Mouse (Mus musculus): ENCODE measurements around the gene Gcdh. TPM values are rescaled to one million over a fixed set of nuclear protein-coding genes. Genes with fewer than 3 reads are reported as not detected.
"Not testable (repeated sequence)": the region's sequence is repeated elsewhere in the genome, so short reads cannot be mapped to it uniquely, and the experiment has no call there.

Gene Gcdh
- polyA plus RNA-seq, 1 experiment from 2014 or later, result 31.1 TPM

- peak; percentile 18; the same call in 1 of the 2 replicates for ATAC-seq (ENCODE audit: low FRiP score)
- Histone ChIP-seq H3K4me3 (replicated peaks) (peak overlapping the region; percentile 50), H3K9ac (peak overlapping the region; percentile 62), H3K36me3 (replicated peaks) (peaks cover 34% of the 10 kb centered on the region), H3K9me3 (no peaks in the 10 kb centered on the region), H3K4me1 (peaks cover 25% of the 10 kb centered on the region), H3K27me3 (peaks cover 63% of the 10 kb centered on the region), H3K4me2 (peak overlapping the region; percentile 78), H3K27ac (no peak overlapping the region)
- 49% methylated on average over 20 of the region's 20 CpGs for WGBS
Observed at GRCm38 (mm10) chr8:84909162-84909767, 15.5 kb upstream of the Gcdh start.

GRCm38 (mm10) chr8:84908421-84909161 lies 14.9 kb upstream of the Gcdh start, which contains the start of gene Dnase2a:
Gene Dnase2a, plus strand, starts transcription at chr8:84908560.
- Histone ChIP-seq H3K4me1 (peaks cover 26% of the 10 kb centered on the region), H3K9me3 (no peaks in the 10 kb centered on the region), H3K4me3 (replicated peaks) (peak within 1 kb of the TSS; percentile 50), H3K27me3 (peaks cover 58% of the 10 kb centered on the region), H3K9ac (peak within 1 kb of the TSS; percentile 62), H3K36me3 (replicated peaks) (peaks cover 29% of the 10 kb centered on the region), H3K4me2 (peak within 1 kb of the TSS; percentile 78), H3K27ac (0 out of 2 replicates have a peak within 1 kb of the TSS, but pooled peaks have one; percentile 19)
- ATAC-seq (ENCODE audit: low FRiP score), result peak; percentile 89
- under 1% methylated on average over 45 of the region's 45 CpGs for WGBS

GRCm38 (mm10) chr8:84907979-84908378 lies 14.3 kb upstream of the Gcdh start:
- whole genome bisulfite sequencing, result 37% methylated on average over 7 of the region's 7 CpGs
- H3K27me3 ChIP-seq, result peaks cover 52% of the 10 kb centered on the region
- peak overlapping the region; percentile 78 for H3K4me2 ChIP-seq
- not testable (repeated sequence) for H3K9ac ChIP-seq, H3K9me3 ChIP-seq, H3K27ac ChIP-seq
- H3K36me3 ChIP-seq (replicated peaks), result peaks cover 29% of the 10 kb centered on the region
- H3K4me1 ChIP-seq, result peaks cover 24% of the 10 kb centered on the region
- peak overlapping the region; percentile 50 for H3K4me3 ChIP-seq (replicated peaks)
- 0 out of 2 replicates have a peak, but pooled peaks have one; percentile 2 for ATAC-seq (ENCODE audit: low FRiP score)

GRCm38 (mm10) chr8:84907493-84907892 lies 13.8 kb upstream of the Gcdh start:
- Histone ChIP-seq H3K36me3 (replicated peaks) (peaks cover 25% of the 10 kb centered on the region), H3K27ac (no peak overlapping the region), H3K9me3 (no peaks in the 10 kb centered on the region), H3K9ac (no peak overlapping the region), H3K4me2 (no peak overlapping the region), H3K4me3 (replicated peaks) (no peak overlapping the region), H3K4me1 (peaks cover 24% of the 10 kb centered on the region), H3K27me3 (peaks cover 48% of the 10 kb centered on the region)
- ATAC-seq (ENCODE audit: low FRiP score), result no peak
- 78% methylated on average over 8 of the region's 8 CpGs for WGBS

DNA sequence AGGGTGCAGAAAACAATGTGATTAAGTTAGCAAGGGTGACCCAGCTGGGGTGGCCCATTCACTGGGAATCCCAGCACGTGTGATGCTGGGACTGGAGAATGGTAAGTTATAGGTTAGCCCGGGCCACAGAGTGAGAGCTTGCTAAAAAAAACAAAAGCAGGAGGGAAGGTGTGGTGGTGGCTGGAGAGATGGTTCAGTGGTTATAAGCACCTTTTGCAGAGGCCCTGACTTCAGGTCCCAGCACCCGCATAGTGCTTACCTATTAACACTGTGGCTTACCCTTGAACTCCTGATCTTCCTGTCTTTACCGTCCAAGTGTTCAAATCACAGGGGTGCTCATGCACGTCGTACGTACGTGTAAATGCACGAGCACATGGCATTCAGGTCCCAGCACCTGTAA lies 13.3 kb upstream of the Gcdh start:
- 90% methylated on average over 9 of the region's 9 CpGs for WGBS
- ATAC-seq (ENCODE audit: low FRiP score), result no peak
- Histone ChIP-seq H3K27ac (no peak overlapping the region), H3K36me3 (replicated peaks) (peaks cover 20% of the 10 kb centered on the region; the same call in 1 of the 2 replicates), H3K4me2 (no peak overlapping the region), H3K27me3 (peaks cover 48% of the 10 kb centered on the region), H3K9ac (no peak overlapping the region), H3K4me1 (peaks cover 25% of the 10 kb centered on the region), H3K9me3 (no peaks in the 10 kb centered on the region), H3K4me3 (replicated peaks) (no peak overlapping the region)

DNA sequence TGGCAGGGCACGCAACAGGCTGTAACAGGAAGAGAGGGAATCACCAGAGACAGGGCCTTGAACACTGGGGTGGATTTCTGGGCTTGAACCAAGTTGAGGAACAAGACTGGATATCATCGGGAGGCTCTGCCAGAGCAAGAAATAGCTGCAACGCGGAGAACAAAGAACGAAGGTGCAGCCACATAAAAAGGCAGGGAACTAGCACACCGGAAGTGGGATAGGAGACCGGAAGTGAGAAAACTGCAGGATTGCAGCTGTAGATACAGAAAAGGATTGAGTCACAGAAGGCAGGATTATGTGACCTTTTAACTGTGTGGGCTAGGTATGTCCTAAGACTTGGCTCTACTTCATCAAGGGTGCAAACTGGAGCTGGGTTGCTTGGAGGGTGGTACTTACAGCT lies 10.6 kb upstream of the Gcdh start:
- Histone ChIP-seq H3K4me3 (replicated peaks) (no peak overlapping the region), H3K4me1 (peaks cover 24% of the 10 kb centered on the region), H3K4me2 (no peak overlapping the region), H3K36me3 (replicated peaks) (no peaks in the 10 kb centered on the region), H3K27me3 (peaks cover 24% of the 10 kb centered on the region), H3K9ac (no peak overlapping the region), H3K9me3 (no peaks in the 10 kb centered on the region), H3K27ac (no peak overlapping the region)
- 89% methylated on average over 7 of the region's 7 CpGs for WGBS
- no peak for ATAC-seq (ENCODE audit: low FRiP score)

- 0 out of 2 replicates have a peak overlapping the region, but pooled peaks have one; percentile 33 for H3K27ac ChIP-seq
- ATAC-seq (ENCODE audit: low FRiP score), result peak; percentile 90
- H3K36me3 ChIP-seq (replicated peaks), result no peaks in the 10 kb centered on the region
- H3K9ac ChIP-seq, result peak overlapping the region; percentile 60
- H3K4me1 ChIP-seq, result peaks cover 16% of the 10 kb centered on the region
- WGBS, result under 1% methylated on average over 68 of the region's 68 CpGs
- H3K4me3 ChIP-seq (replicated peaks), result peak overlapping the region; percentile 53
- no peaks in the 10 kb centered on the region for H3K9me3 ChIP-seq
- H3K4me2 ChIP-seq, result peak overlapping the region; percentile 82
- H3K27me3 ChIP-seq, result peaks cover 18% of the 10 kb centered on the region
Observed at GRCm38 (mm10) chr8:84902920-84903661, 9.4 kb upstream of the Gcdh start.

DNA sequence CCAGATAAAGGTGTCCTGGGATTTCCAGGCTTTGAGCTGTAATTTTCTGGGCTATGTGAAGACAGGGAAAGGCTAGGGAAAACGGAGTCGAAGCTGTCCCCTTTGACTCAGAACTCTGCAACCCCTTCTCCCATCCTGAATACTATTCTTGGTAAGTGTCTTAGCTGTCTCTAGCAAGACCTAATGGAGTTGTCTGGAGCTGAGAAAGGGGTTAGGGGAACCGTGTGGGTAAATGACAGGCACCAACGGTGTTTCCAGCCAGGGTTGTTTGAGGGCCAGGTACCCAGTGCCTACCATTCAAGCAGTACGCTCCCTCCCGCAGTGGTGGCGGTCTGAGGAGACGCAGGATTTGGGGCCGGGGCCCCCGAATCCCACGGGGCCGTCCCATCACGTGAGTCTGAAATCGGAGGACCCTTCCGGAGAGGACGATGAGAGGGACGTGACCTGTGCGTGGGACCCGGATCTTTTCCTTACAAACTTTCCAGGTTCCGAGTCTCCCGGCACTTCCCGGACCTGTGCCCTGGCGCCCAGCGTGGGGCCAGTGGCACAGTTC lies 8.7 kb upstream of the Gcdh start:
- WGBS, result 3% methylated on average over 24 of the region's 24 CpGs
- Histone ChIP-seq H3K4me1 (peaks cover 14% of the 10 kb centered on the region; the same call in 1 of the 2 replicates), H3K27me3 (peaks cover 18% of the 10 kb centered on the region), H3K4me2 (peak overlapping the region; percentile 82), H3K27ac (peak overlapping the region; percentile 15; the same call in 1 of the 2 replicates), H3K9me3 (no peaks in the 10 kb centered on the region), H3K4me3 (replicated peaks) (peak overlapping the region; percentile 53), H3K9ac (peak overlapping the region; percentile 60), H3K36me3 (replicated peaks) (no peaks in the 10 kb centered on the region)
- no peak; the same call in none of the 2 replicates for ATAC-seq (ENCODE audit: low FRiP score)

DNA sequence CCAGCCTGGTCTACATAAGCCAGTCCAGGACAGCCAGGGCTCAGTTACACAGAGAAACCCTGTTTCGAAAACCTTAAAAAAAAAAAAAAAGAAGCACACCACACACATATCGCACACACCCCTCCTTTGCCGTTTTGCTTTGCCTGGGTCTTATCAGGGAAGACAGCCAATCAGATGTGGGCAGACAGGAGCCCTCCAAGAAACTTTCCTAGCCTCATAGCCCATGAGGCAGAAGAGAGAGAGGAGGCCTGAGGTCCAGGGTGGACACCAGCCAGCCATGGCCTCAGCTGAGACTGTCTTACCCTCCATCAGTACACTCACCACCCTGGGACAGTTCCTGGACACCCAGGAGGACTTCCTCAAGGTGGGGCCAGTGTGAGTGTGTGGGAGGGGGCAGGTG lies 8.0 kb upstream of the Gcdh start, which contains the start of gene Klf1:
Gene Klf1 (plus strand): TSS at position 177 of the 400 bp plus-strand sequence.
- peaks cover 18% of the 10 kb centered on the region for H3K27me3 ChIP-seq
- H3K27ac ChIP-seq, result peak within 1 kb of the TSS; percentile 15; the same call in 1 of the 2 replicates
- no peaks in the 10 kb centered on the region for H3K36me3 ChIP-seq (replicated peaks)
- ATAC-seq (ENCODE audit: low FRiP score), result no peak
- H3K4me3 ChIP-seq (replicated peaks), result peak within 1 kb of the TSS; percentile 53
- H3K9ac ChIP-seq, result peak within 1 kb of the TSS; percentile 60
- H3K4me1 ChIP-seq, result peaks cover 14% of the 10 kb centered on the region; the same call in 1 of the 2 replicates
- no peaks in the 10 kb centered on the region for H3K9me3 ChIP-seq
- peak within 1 kb of the TSS; percentile 82 for H3K4me2 ChIP-seq
- WGBS, result 75% methylated on average over 3 of the region's 3 CpGs

DNA sequence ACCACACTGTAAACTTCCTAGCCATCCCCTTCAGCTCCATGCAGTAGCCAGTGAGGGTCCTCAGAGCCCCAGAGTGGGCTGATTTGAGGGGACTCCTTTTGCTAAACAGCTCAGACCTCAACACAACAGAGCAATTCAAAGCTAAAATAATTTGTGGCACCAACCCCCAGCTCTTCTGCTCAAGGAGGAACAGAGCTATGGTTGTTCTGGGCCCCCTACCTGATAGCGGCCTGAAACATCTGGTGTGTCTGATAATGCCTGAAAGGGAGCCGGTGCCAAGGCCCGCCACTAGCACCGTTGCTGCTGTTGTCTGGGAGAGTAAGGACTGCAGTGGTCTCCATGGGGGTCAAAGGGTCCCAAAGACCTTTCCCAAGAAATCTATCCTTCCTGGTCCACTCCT lies 7.3 kb upstream of the Gcdh start:
- WGBS, result 77% methylated on average over 4 of the region's 4 CpGs
- Histone ChIP-seq H3K4me3 (replicated peaks) (no peak overlapping the region), H3K9me3 (no peaks in the 10 kb centered on the region), H3K4me1 (peaks cover 14% of the 10 kb centered on the region; the same call in 1 of the 2 replicates), H3K9ac (no peak overlapping the region), H3K27ac (no peak overlapping the region), H3K4me2 (no peak overlapping the region), H3K27me3 (peaks cover 18% of the 10 kb centered on the region), H3K36me3 (replicated peaks) (no peaks in the 10 kb centered on the region)
- no peak for ATAC-seq (ENCODE audit: low FRiP score)

DNA sequence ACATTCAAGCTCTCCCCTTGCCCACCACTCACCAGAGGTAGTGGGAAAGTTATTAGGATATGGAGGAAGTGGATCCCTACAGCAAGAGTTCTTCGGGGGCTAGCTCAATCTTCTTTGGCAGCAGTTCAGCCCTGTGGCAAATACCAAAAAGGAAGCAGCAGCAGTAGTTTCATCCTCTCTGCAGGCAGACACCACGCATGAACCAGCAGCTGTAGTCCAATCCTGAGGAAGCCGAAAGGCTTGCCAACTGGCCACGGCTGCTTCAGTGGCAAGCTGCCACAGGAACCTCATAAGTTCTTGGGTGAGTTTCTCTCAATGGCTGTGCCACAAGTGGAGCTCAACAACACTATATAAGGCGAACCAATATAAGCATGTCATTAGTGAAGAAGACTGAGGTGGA lies 2.2 kb upstream of the Gcdh start:
- 90% methylated on average over 5 of the region's 5 CpGs for WGBS

More for the DNA sequence above, 2.2 kb upstream of the Gcdh start:
- Histone ChIP-seq H3K36me3 (replicated peaks) (peaks cover under 1% of the 10 kb centered on the region; the same call in 1 of the 2 replicates), H3K27ac (no peak overlapping the region), H3K4me1 (peaks cover 19% of the 10 kb centered on the region), H3K4me3 (replicated peaks) (no peak overlapping the region), H3K9me3 (no peaks in the 10 kb centered on the region), H3K9ac (no peak overlapping the region), H3K4me2 (no peak overlapping the region), H3K27me3 (no peaks in the 10 kb centered on the region; the same call in 1 of the 2 replicates)
- no peak for ATAC-seq (ENCODE audit: low FRiP score)

Data from forebrain, embryonic 12.5 days (tissue).